Mouse (Mus musculus) spleen, adult 2 months (tissue): ENCODE measurements around the gene Kcnip3.

Experiments
- CTCF ChIP-seq: fragments of 200-500 bp; IDR thresholded peaks from 2 replicates; pipeline ENCODE4 v1.5.1; 2011; ENCODE audit warnings: mild to moderate bottlenecking, inconsistent platforms; ENCODE audit not compliant: insufficient read depth, insufficient read length, insufficient replicate concordance; ENCODE audit errors: extremely low read depth
- POLR2A ChIP-seq: fragments of 200-500 bp; IDR thresholded peaks from 2 replicates; pipeline ENCODE4 v1.6.1; 2011; ENCODE audit warnings: low read depth, low read length, inconsistent platforms

DNA sequence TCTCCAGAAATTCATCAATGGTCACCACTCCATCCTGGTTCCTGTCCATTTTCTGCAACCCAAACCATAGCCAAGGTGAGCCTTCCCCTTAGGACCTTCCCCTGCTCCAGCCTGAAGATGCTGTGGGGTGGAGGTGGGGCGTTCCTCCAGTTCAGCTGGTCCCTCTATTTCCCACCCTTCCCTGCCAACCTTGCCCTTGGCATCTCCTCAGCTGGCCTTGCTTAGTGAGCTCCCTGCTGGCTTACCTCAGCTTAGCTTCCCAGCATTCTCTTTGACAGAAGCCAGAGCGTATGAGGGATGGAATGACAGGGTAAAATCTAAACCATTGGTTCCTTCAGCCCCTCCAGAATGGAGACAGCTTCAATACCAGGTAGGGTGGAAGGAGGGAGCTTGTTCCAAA lies 62.6 kb downstream of the Kcnip3 start:
- TF ChIP-seq CTCF = no peak
- TF ChIP-seq POLR2A = no peak
